Mouse (Mus musculus): ENCODE data around the gene Uqcr11. TPM values are rescaled to one million over a fixed set of nuclear protein-coding genes. Genes with fewer than 3 reads are reported as not detected.

The Uqcr11 gene
- polyA plus RNA-seq (2015; fragmentation: Nextera tagmentation; extraction: Ambion mirVana) = 1,129 and 1,245 TPM in 2 replicates

GRCm38 (mm10) chr10:80406684-80407501, at the start of gene Uqcr11:
Uqcr11 (minus strand) TSS chr10:80406830.

GRCm38 (mm10) chr10:80433513-80434232, 27.0 kb upstream of the Uqcr11 start, which contains the start of gene Tcf3:
Tcf3 (minus strand) TSS chr10:80433647.

GRCm38 (mm10) chr10:80399191-80399972, 7.2 kb downstream of the Uqcr11 start, which contains the start of gene Mbd3:
Mbd3 (minus strand) TSS chr10:80399550.

GRCm38 (mm10) chr10:80387522-80387959, 19.1 kb downstream of the Uqcr11 start, which contains the start of gene Mex3d:
Mex3d (minus strand) TSS chr10:80387659.

GRCm38 (mm10) chr10:80356001-80356682, 50.5 kb downstream of the Uqcr11 start, which contains the start of gene Plk5:
Plk5 (plus strand) TSS chr10:80356459.

Small RNAs within 50 kb of the gene (microRNA-seq; reads per million reads assigned to microRNA genes)
- not detected for gene Gm22721 (ENCODE audit: borderline replicate concordance, insufficient number of aligned reads)

Other genes with a start within 250 kb of the Uqcr11 start
- gene Cirbp, start 240.8 kb downstream of the Uqcr11 start, polyA plus RNA-seq (2015; fragmentation: Nextera tagmentation; extraction: Ambion mirVana) = 298 and 357 TPM in 2 replicates
- 23.0 and 26.5 TPM in 2 replicates for gene 1600002K03Rik, start 233.9 kb downstream of the Uqcr11 start, polyA plus RNA-seq (2015; fragmentation: Nextera tagmentation; extraction: Ambion mirVana)
- gene Efna2, start 227.3 kb downstream of the Uqcr11 start, polyA plus RNA-seq (2015; fragmentation: Nextera tagmentation; extraction: Ambion mirVana) = 13.9 and 14.2 TPM in 2 replicates
- 26.2 TPM in 2 replicates for gene Mum1, start 180.4 kb downstream of the Uqcr11 start, polyA plus RNA-seq (2015; fragmentation: Nextera tagmentation; extraction: Ambion mirVana)
- gene Ndufs7, start 157.7 kb downstream of the Uqcr11 start, polyA plus RNA-seq (2015; fragmentation: Nextera tagmentation; extraction: Ambion mirVana) = 325 and 379 TPM in 2 replicates
- gene Gamt, start 145.8 kb downstream of the Uqcr11 start, polyA plus RNA-seq (2015; fragmentation: Nextera tagmentation; extraction: Ambion mirVana) = 79.8 and 194 TPM in 2 replicates
- gene Dazap1, start 145.3 kb downstream of the Uqcr11 start, polyA plus RNA-seq (2015; fragmentation: Nextera tagmentation; extraction: Ambion mirVana) = 25.3 and 33.2 TPM in 2 replicates
- 722 and 992 TPM in 2 replicates for gene Rps15, start 114.4 kb downstream of the Uqcr11 start, polyA plus RNA-seq (2015; fragmentation: Nextera tagmentation; extraction: Ambion mirVana)
- gene Apc2, start 110.9 kb downstream of the Uqcr11 start, polyA plus RNA-seq (2015; fragmentation: Nextera tagmentation; extraction: Ambion mirVana) = 5.2 and 14.1 TPM in 2 replicates
- gene 2310011J03Rik, start 86.3 kb downstream of the Uqcr11 start, polyA plus RNA-seq (2015; fragmentation: Nextera tagmentation; extraction: Ambion mirVana) = 57.7 and 64.6 TPM in 2 replicates
- gene Pcsk4, start 77.3 kb downstream of the Uqcr11 start, polyA plus RNA-seq (2015; fragmentation: Nextera tagmentation; extraction: Ambion mirVana) = 3.2 and 3.3 TPM in 2 replicates
- 5.7 and 5.9 TPM in 2 replicates for gene Reep6, start 76.9 kb downstream of the Uqcr11 start, polyA plus RNA-seq (2015; fragmentation: Nextera tagmentation; extraction: Ambion mirVana)
- 24.9 and 42.4 TPM in 2 replicates for gene Adamtsl5, start 58.4 kb downstream of the Uqcr11 start, polyA plus RNA-seq (2015; fragmentation: Nextera tagmentation; extraction: Ambion mirVana)
- gene Plk5, start 50.4 kb downstream of the Uqcr11 start, polyA plus RNA-seq (2015; fragmentation: Nextera tagmentation; extraction: Ambion mirVana) = 0.26 TPM in 1 of 2 replicates, not detected in the other
- gene Mex3d, start 19.2 kb downstream of the Uqcr11 start, polyA plus RNA-seq (2015; fragmentation: Nextera tagmentation; extraction: Ambion mirVana) = 6.5 and 7.7 TPM in 2 replicates
- gene Mbd3, start 7.3 kb downstream of the Uqcr11 start, polyA plus RNA-seq (2015; fragmentation: Nextera tagmentation; extraction: Ambion mirVana) = 90.1 and 97.9 TPM in 2 replicates
- gene Tcf3, start 26.8 kb upstream of the Uqcr11 start, polyA plus RNA-seq (2015; fragmentation: Nextera tagmentation; extraction: Ambion mirVana) = 49.3 and 57.5 TPM in 2 replicates
- gene Onecut3, start 88.0 kb upstream of the Uqcr11 start, polyA plus RNA-seq (2015; fragmentation: Nextera tagmentation; extraction: Ambion mirVana) = not detected in 2 replicates
- 0.61 and 0.94 TPM in 2 replicates for gene Atp8b3, start 132.3 kb upstream of the Uqcr11 start, polyA plus RNA-seq (2015; fragmentation: Nextera tagmentation; extraction: Ambion mirVana)
- gene Rexo1, start 154.7 kb upstream of the Uqcr11 start, polyA plus RNA-seq (2015; fragmentation: Nextera tagmentation; extraction: Ambion mirVana) = 11.2 and 20.1 TPM in 2 replicates
- 7.9 and 8.0 TPM in 2 replicates for gene Klf16, start 170.5 kb upstream of the Uqcr11 start, polyA plus RNA-seq (2015; fragmentation: Nextera tagmentation; extraction: Ambion mirVana)
- gene Abhd17a, start 183.5 kb upstream of the Uqcr11 start, polyA plus RNA-seq (2015; fragmentation: Nextera tagmentation; extraction: Ambion mirVana) = 102 and 134 TPM in 2 replicates
- 54.3 and 79.2 TPM in 2 replicates for gene Scamp4, start 196.0 kb upstream of the Uqcr11 start, polyA plus RNA-seq (2015; fragmentation: Nextera tagmentation; extraction: Ambion mirVana)
- gene Adat3, start 196.1 kb upstream of the Uqcr11 start, polyA plus RNA-seq (2015; fragmentation: Nextera tagmentation; extraction: Ambion mirVana) = 1.7 and 4.1 TPM in 2 replicates
- gene Gm49322, start 199.2 kb upstream of the Uqcr11 start, polyA plus RNA-seq (2015; fragmentation: Nextera tagmentation; extraction: Ambion mirVana) = 0.65 and 0.98 TPM in 2 replicates
- 102 and 121 TPM in 2 replicates for gene Csnk1g2, start 216.0 kb upstream of the Uqcr11 start, polyA plus RNA-seq (2015; fragmentation: Nextera tagmentation; extraction: Ambion mirVana)

Measured in adrenal gland, postnatal 0 days (tissue).